Mouse (Mus musculus) retina, adult 2 months (tissue): ENCODE measurements around the gene Zfp978.
"Not testable (repeated sequence)": the region's sequence is repeated elsewhere in the genome, so short reads cannot be mapped to it uniquely, and the experiment has no call there.

ENCODE experiments used
- DNase-seq: peaks from one replicate; pipeline ENCODE4 v3.0.0-alpha.2; 2012; ENCODE audit warnings: low read depth, low spot score

Gene Zfp978

GRCm38 (mm10) chr4:147406735-147407462 is 45.8 kb downstream of the Zfp978 start:
- DNase-seq: no peak

GRCm38 (mm10) chr4:147407463-147407822 is 46.3 kb downstream of the Zfp978 start:
- no peak for DNase-seq

- not testable (repeated sequence) for DNase-seq
Measured at GRCm38 (mm10) chr4:147416365-147416764, 55.3 kb downstream of the Zfp978 start.

DNA sequence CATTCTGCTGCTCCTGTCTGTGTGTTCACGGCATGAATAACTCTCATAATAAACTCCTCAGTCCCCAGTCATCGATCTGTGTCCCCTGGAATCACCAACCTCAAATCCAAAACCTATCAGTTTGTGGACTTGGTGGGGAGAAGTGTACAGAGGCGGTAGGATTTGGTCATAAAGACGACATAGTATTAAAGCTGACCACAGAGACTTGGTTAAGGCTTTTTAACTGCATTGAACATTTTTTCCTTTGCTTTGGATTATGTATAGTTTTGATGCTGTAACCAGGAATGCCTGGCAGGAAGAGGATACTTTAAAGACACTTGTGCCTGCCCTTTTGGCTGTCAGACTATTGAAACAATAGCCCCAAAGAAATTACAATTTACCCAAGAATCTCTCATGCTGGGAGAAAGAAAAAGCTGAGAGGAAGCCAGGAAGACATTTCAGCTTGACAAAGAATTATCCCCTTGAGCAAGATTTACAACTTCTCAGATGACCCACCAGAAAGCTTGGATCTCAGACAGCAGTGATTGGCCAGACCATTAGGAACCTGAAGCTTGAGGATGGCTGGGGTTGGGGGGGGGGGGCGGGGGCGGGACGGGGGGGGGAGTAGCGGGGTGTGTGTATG is 56.2 kb downstream of the Zfp978 start:
- no peak for DNase-seq

GRCm38 (mm10) chr4:147417921-147418320 is 56.8 kb downstream of the Zfp978 start:
- no peak for DNase-seq

GRCm38 (mm10) chr4:147418333-147418732 is 57.2 kb downstream of the Zfp978 start:
- not testable (repeated sequence) for DNase-seq

GRCm38 (mm10) chr4:147419190-147419589 is 58.1 kb downstream of the Zfp978 start:
- DNase-seq: not testable (repeated sequence)

GRCm38 (mm10) chr4:147419756-147420590 is 58.9 kb downstream of the Zfp978 start:
- DNase-seq: not testable (repeated sequence)

DNA sequence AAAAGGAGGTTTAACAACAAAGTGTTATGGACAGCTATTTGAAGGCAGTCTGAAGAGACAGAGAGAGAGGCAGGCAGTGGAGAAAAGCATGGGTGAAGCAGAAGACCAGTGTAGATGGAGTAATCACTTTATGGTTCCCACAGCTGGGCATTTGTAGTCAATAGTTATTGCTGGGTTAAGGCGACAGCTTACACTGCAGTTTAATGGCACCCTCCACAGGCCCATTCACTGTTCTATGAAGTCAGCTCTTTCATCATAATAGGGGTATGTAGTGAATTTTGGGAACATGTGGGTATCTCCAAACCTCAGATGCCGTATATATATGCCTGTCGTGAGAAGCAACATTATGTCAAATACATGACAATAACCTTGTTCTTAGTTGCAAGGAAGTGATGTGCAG is 59.7 kb downstream of the Zfp978 start:
- DNase-seq: no peak

DNA sequence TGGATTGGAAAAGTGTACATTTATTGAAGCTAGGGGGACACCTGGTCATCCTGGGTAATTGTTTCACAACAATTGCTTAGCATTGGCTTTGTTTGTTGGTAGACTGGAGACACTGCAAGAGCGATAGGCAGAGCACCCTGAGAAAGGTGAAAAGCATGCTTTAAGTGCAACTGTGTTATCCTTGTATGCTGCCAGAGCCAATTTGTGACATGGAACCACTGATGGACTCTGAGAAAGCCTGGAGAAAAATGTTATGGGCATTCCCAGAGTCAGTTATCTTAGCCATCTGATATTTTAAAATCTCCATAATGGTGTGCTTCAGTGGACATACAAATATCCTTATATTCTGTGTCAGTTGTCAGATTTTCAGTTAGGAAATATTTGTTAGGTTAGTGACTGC is 60.2 kb downstream of the Zfp978 start:
- not testable (repeated sequence) for DNase-seq

- DNase-seq: no peak
Measured at GRCm38 (mm10) chr4:147423140-147423539, 62.0 kb downstream of the Zfp978 start.

- no peak for DNase-seq
Measured at GRCm38 (mm10) chr4:147423641-147424298, 62.7 kb downstream of the Zfp978 start.

DNA sequence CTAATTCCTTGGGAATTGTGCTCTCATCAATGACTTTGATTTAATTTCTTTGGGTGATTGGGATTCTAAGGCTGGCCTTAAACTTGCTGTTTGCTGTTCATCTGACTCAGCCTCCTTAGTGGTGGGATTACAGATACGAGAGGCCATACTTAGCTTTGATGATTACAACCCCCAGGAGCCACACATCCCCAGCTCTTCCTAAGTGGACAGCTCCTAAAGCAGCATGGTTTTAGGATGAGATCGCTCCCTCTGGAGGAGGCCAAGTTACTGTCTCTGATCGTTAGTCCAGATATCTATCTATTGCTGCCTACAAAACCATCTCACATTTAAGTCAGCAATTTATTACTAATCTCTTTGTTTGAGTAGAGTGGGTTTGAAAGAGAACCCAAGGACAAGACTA is 63.3 kb downstream of the Zfp978 start:
- DNase-seq: not testable (repeated sequence)

GRCm38 (mm10) chr4:147425615-147426347 is 64.7 kb downstream of the Zfp978 start:
- not testable (repeated sequence) for DNase-seq

GRCm38 (mm10) chr4:147430651-147431050 is 69.5 kb downstream of the Zfp978 start:
- DNase-seq: no peak

GRCm38 (mm10) chr4:147431696-147432442 is 70.8 kb downstream of the Zfp978 start:
- not testable (repeated sequence) for DNase-seq

- DNase-seq: no peak
Measured at GRCm38 (mm10) chr4:147432443-147432790, 71.3 kb downstream of the Zfp978 start.

DNA sequence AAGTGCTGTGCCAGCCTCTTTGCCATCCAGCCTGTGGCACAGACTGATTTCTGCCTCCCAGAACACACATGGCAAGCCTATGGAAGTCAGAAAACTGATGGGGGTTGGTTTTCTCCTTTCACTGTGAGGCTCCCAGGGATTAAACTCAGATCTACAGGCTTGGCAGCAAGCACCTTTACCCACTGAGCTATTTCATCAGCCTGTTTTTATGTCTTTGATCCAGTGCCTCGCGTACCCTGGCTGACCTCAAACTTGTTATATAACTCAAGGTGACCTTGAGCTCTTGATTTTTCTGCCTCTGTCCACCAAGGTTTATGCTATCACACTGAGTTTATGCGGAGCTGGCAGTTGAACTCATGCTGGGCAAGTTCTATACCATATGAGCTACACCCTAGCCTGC is 71.9 kb downstream of the Zfp978 start:
- DNase-seq: no peak

GRCm38 (mm10) chr4:147433874-147434273 is 72.8 kb downstream of the Zfp978 start:
- DNase-seq: no peak
